Mouse (Mus musculus): ENCODE data around the gene Grhpr. TPM values are rescaled to one million over a fixed set of nuclear protein-coding genes. Genes with fewer than 3 reads are reported as not detected.
A peak's percentile ranks its signal among the peaks of the same experiment; 100 is the strongest.

Grhpr gene
- 43.9 and 47.0 TPM in 2 replicates for polyA plus RNA-seq (2014; fragmentation: Nextera tagmentation; extraction: Ambion mirVana)

GRCm38 (mm10) chr4:44981280-44981973 is at the start of gene Grhpr:
Gene Grhpr, plus strand, starts transcription at chr4:44981395.
- Histone ChIP-seq H3K36me3 (replicated peaks; ENCODE audit: control insufficient read depth, insufficient read depth, low read depth, low read length) (no peaks in the 10 kb centered on the region), H3K27ac (replicated peaks; ENCODE audit: low read depth, low read length) (0 out of 2 replicates have a peak within 1 kb of the TSS, but pooled peaks have one; percentile 28), H3K4me1 (ENCODE audit: control insufficient read depth, insufficient read depth, low read length) (no peaks in the 10 kb centered on the region), H3K27me3 (ENCODE audit: control insufficient read depth, insufficient read depth, low read length) (no peaks in the 10 kb centered on the region), H3K4me2 (ENCODE audit: low read depth, low read length) (peak within 1 kb of the TSS; percentile 97), H3K9me3 (replicated peaks; ENCODE audit: control insufficient read depth, low read length) (no peaks in the 10 kb centered on the region), H3K4me3 (ENCODE audit: low read depth, low read length) (peak within 1 kb of the TSS; percentile 73), H3K9ac (replicated peaks; ENCODE audit: low read length) (peak within 1 kb of the TSS; percentile 85)
- ATAC-seq (replicated peaks; ENCODE audit: insufficient number of reproducible peaks, low FRiP score, low TSS enrichment, low read depth), result peak; percentile 90
- WGBS, result 1% methylated on average over 40 of the region's 40 CpGs
- peak; percentile 88 for DNase-seq (ENCODE audit: low spot score)

- H3K4me2 ChIP-seq (ENCODE audit: low read depth, low read length), result no peak overlapping the region
- no peak for DNase-seq (ENCODE audit: low spot score)
- ATAC-seq (replicated peaks; ENCODE audit: insufficient number of reproducible peaks, low FRiP score, low TSS enrichment, low read depth), result no peak
- no peak overlapping the region for H3K27ac ChIP-seq (replicated peaks; ENCODE audit: low read depth, low read length)
- H3K4me1 ChIP-seq (ENCODE audit: control insufficient read depth, insufficient read depth, low read length), result no peaks in the 10 kb centered on the region
- H3K9me3 ChIP-seq (replicated peaks; ENCODE audit: control insufficient read depth, low read length), result no peaks in the 10 kb centered on the region
- no peak overlapping the region for H3K9ac ChIP-seq (replicated peaks; ENCODE audit: low read length)
- H3K36me3 ChIP-seq (replicated peaks; ENCODE audit: control insufficient read depth, insufficient read depth, low read depth, low read length), result peaks cover 3% of the 10 kb centered on the region; the same call in 1 of the 2 replicates
- no peak overlapping the region for H3K4me3 ChIP-seq (ENCODE audit: low read depth, low read length)
- H3K27me3 ChIP-seq (ENCODE audit: control insufficient read depth, insufficient read depth, low read length), result no peaks in the 10 kb centered on the region
- WGBS, result 94% methylated on average over 6 of the region's 6 CpGs
Observed at GRCm38 (mm10) chr4:44931732-44932131, 49.5 kb upstream of the Grhpr start.

- Histone ChIP-seq H3K4me2 (ENCODE audit: low read depth, low read length) (no peak overlapping the region), H3K9me3 (replicated peaks; ENCODE audit: control insufficient read depth, low read length) (no peaks in the 10 kb centered on the region), H3K4me3 (ENCODE audit: low read depth, low read length) (no peak overlapping the region), H3K27ac (replicated peaks; ENCODE audit: low read depth, low read length) (no peak overlapping the region), H3K27me3 (ENCODE audit: control insufficient read depth, insufficient read depth, low read length) (no peaks in the 10 kb centered on the region), H3K9ac (replicated peaks; ENCODE audit: low read length) (no peak overlapping the region), H3K36me3 (replicated peaks; ENCODE audit: control insufficient read depth, insufficient read depth, low read depth, low read length) (peaks cover under 1% of the 10 kb centered on the region; the same call in 1 of the 2 replicates), H3K4me1 (ENCODE audit: control insufficient read depth, insufficient read depth, low read length) (no peaks in the 10 kb centered on the region)
- 74% methylated on average over 8 of the region's 8 CpGs for WGBS
- no peak for ATAC-seq (replicated peaks; ENCODE audit: insufficient number of reproducible peaks, low FRiP score, low TSS enrichment, low read depth)
- no peak for DNase-seq (ENCODE audit: low spot score)
Observed at GRCm38 (mm10) chr4:44938359-44939340, 42.5 kb upstream of the Grhpr start.

- DNase-seq (ENCODE audit: low spot score) (no peak), ATAC-seq (replicated peaks; ENCODE audit: insufficient number of reproducible peaks, low FRiP score, low TSS enrichment, low read depth) (no peak)
- H3K4me3 ChIP-seq (ENCODE audit: low read depth, low read length), result no peak overlapping the region
- H3K4me2 ChIP-seq (ENCODE audit: low read depth, low read length), result no peak overlapping the region
- H3K4me1 ChIP-seq (ENCODE audit: control insufficient read depth, insufficient read depth, low read length), result no peaks in the 10 kb centered on the region
- WGBS, result 90% methylated on average over 14 of the region's 14 CpGs
- no peaks in the 10 kb centered on the region for H3K27me3 ChIP-seq (ENCODE audit: control insufficient read depth, insufficient read depth, low read length)
- no peaks in the 10 kb centered on the region for H3K36me3 ChIP-seq (replicated peaks; ENCODE audit: control insufficient read depth, insufficient read depth, low read depth, low read length)
- H3K9me3 ChIP-seq (replicated peaks; ENCODE audit: control insufficient read depth, low read length), result no peaks in the 10 kb centered on the region
- no peak overlapping the region for H3K9ac ChIP-seq (replicated peaks; ENCODE audit: low read length)
- no peak overlapping the region for H3K27ac ChIP-seq (replicated peaks; ENCODE audit: low read depth, low read length)
Observed at GRCm38 (mm10) chr4:44939576-44940249, 41.5 kb upstream of the Grhpr start.

GRCm38 (mm10) chr4:44940286-44940685 is 40.9 kb upstream of the Grhpr start:
- Histone ChIP-seq H3K9ac (replicated peaks; ENCODE audit: low read length) (no peak overlapping the region), H3K4me1 (ENCODE audit: control insufficient read depth, insufficient read depth, low read length) (no peaks in the 10 kb centered on the region), H3K27ac (replicated peaks; ENCODE audit: low read depth, low read length) (no peak overlapping the region), H3K9me3 (replicated peaks; ENCODE audit: control insufficient read depth, low read length) (no peaks in the 10 kb centered on the region), H3K4me2 (ENCODE audit: low read depth, low read length) (no peak overlapping the region), H3K27me3 (ENCODE audit: control insufficient read depth, insufficient read depth, low read length) (no peaks in the 10 kb centered on the region), H3K36me3 (replicated peaks; ENCODE audit: control insufficient read depth, insufficient read depth, low read depth, low read length) (no peaks in the 10 kb centered on the region), H3K4me3 (ENCODE audit: low read depth, low read length) (no peak overlapping the region)
- DNase-seq (ENCODE audit: low spot score) (no peak), ATAC-seq (replicated peaks; ENCODE audit: insufficient number of reproducible peaks, low FRiP score, low TSS enrichment, low read depth) (no peak)
- 79% methylated on average over 9 of the region's 9 CpGs for WGBS

- no peak overlapping the region for H3K4me2 ChIP-seq (ENCODE audit: low read depth, low read length)
- no peak overlapping the region for H3K4me3 ChIP-seq (ENCODE audit: low read depth, low read length)
- ATAC-seq (replicated peaks; ENCODE audit: insufficient number of reproducible peaks, low FRiP score, low TSS enrichment, low read depth), result no peak
- H3K9me3 ChIP-seq (replicated peaks; ENCODE audit: control insufficient read depth, low read length), result no peaks in the 10 kb centered on the region
- H3K36me3 ChIP-seq (replicated peaks; ENCODE audit: control insufficient read depth, insufficient read depth, low read depth, low read length), result no peaks in the 10 kb centered on the region
- H3K27ac ChIP-seq (replicated peaks; ENCODE audit: low read depth, low read length), result no peak overlapping the region
- H3K4me1 ChIP-seq (ENCODE audit: control insufficient read depth, insufficient read depth, low read length), result no peaks in the 10 kb centered on the region
- no peak for DNase-seq (ENCODE audit: low spot score)
- no peak overlapping the region for H3K9ac ChIP-seq (replicated peaks; ENCODE audit: low read length)
- WGBS, result 85% methylated on average over 1 of the region's 1 CpGs
- H3K27me3 ChIP-seq (ENCODE audit: control insufficient read depth, insufficient read depth, low read length), result no peaks in the 10 kb centered on the region
Observed at GRCm38 (mm10) chr4:44942237-44942636, 39.0 kb upstream of the Grhpr start.

GRCm38 (mm10) chr4:44943480-44943879 is 37.7 kb upstream of the Grhpr start:
- no peaks in the 10 kb centered on the region for H3K9me3 ChIP-seq (replicated peaks; ENCODE audit: control insufficient read depth, low read length)
- H3K4me1 ChIP-seq (ENCODE audit: control insufficient read depth, insufficient read depth, low read length), result no peaks in the 10 kb centered on the region
- H3K9ac ChIP-seq (replicated peaks; ENCODE audit: low read length), result no peak overlapping the region
- no peak for DNase-seq (ENCODE audit: low spot score)
- WGBS, result 84% methylated on average over 6 of the region's 6 CpGs
- H3K4me3 ChIP-seq (ENCODE audit: low read depth, low read length), result no peak overlapping the region
- no peaks in the 10 kb centered on the region for H3K27me3 ChIP-seq (ENCODE audit: control insufficient read depth, insufficient read depth, low read length)
- no peak overlapping the region for H3K4me2 ChIP-seq (ENCODE audit: low read depth, low read length)
- no peak overlapping the region for H3K27ac ChIP-seq (replicated peaks; ENCODE audit: low read depth, low read length)
- H3K36me3 ChIP-seq (replicated peaks; ENCODE audit: control insufficient read depth, insufficient read depth, low read depth, low read length), result no peaks in the 10 kb centered on the region
- no peak for ATAC-seq (replicated peaks; ENCODE audit: insufficient number of reproducible peaks, low FRiP score, low TSS enrichment, low read depth)
